Mouse (Mus musculus): Measurements from ENCODE around the gene D230025D16Rik. TPM values are rescaled to one million over a fixed set of nuclear protein-coding genes. Genes with fewer than 3 reads are reported as not detected.

D230025D16Rik gene
- polyA plus RNA-seq, 1 experiment from 2014 or later = 35.7 TPM

- H3K4me2 ChIP-seq (ENCODE audit: low read depth, low read length) = no peak overlapping the region
- no peak overlapping the region for H3K4me3 ChIP-seq (ENCODE audit: low read depth, low read length)
- H3K27ac ChIP-seq (ENCODE audit: low read depth, low read length) = no peak overlapping the region
- H3K36me3 ChIP-seq (ENCODE audit: control insufficient read depth, insufficient read depth, low read length) = no peaks in the 10 kb centered on the region
- peaks cover 65% of the 10 kb centered on the region for H3K27me3 ChIP-seq (ENCODE audit: control insufficient read depth, insufficient read depth, low read length)
- no peak overlapping the region for H3K9ac ChIP-seq (replicated peaks; ENCODE audit: low read depth, low read length)
- WGBS = 41% methylated on average over 16 of the region's 16 CpGs
- H3K4me1 ChIP-seq (ENCODE audit: control insufficient read depth, insufficient read depth, low read length) = peaks cover 3% of the 10 kb centered on the region; the same call in 1 of the 2 replicates
- no peaks in the 10 kb centered on the region for H3K9me3 ChIP-seq (ENCODE audit: control insufficient read depth, low read length)
- ATAC-seq (ENCODE audit: low read depth) = no peak
These were observed 38.4 kb downstream of the D230025D16Rik start for GRCm38 (mm10) chr8:105263244-105263912.

GRCm38 (mm10) chr8:105264024-105264982, 39.4 kb downstream of the D230025D16Rik start, which contains the start of the genes Tradd and Fbxl8:
Gene Tradd (minus strand): TSS chr8:105264609.
Gene Fbxl8 (plus strand): TSS chr8:105264648.
- peaks cover 9% of the 10 kb centered on the region; the same call in 1 of the 2 replicates for H3K4me1 ChIP-seq (ENCODE audit: control insufficient read depth, insufficient read depth, low read length)
- 1% methylated on average over 54 of the region's 54 CpGs for WGBS
- H3K27ac ChIP-seq (ENCODE audit: low read depth, low read length) = no peak within 1 kb of the TSS
- H3K9me3 ChIP-seq (ENCODE audit: control insufficient read depth, low read length) = no peaks in the 10 kb centered on the region
- H3K27me3 ChIP-seq (ENCODE audit: control insufficient read depth, insufficient read depth, low read length) = peaks cover 58% of the 10 kb centered on the region
- H3K36me3 ChIP-seq (ENCODE audit: control insufficient read depth, insufficient read depth, low read length) = no peaks in the 10 kb centered on the region
- H3K9ac ChIP-seq (replicated peaks; ENCODE audit: low read depth, low read length) = peak within 1 kb of the TSS; percentile 54
- H3K4me3 ChIP-seq (ENCODE audit: low read depth, low read length) = peak within 1 kb of the TSS; percentile 62
- ATAC-seq (ENCODE audit: low read depth) = peak; percentile 13; the same call in 1 of the 2 replicates
- H3K4me2 ChIP-seq (ENCODE audit: low read depth, low read length) = peak within 1 kb of the TSS; percentile 80

- H3K4me1 ChIP-seq (ENCODE audit: control insufficient read depth, insufficient read depth, low read length) = peaks cover 11% of the 10 kb centered on the region
- H3K27ac ChIP-seq (ENCODE audit: low read depth, low read length) = no peak overlapping the region
- no peaks in the 10 kb centered on the region for H3K9me3 ChIP-seq (ENCODE audit: control insufficient read depth, low read length)
- H3K36me3 ChIP-seq (ENCODE audit: control insufficient read depth, insufficient read depth, low read length) = no peaks in the 10 kb centered on the region
- H3K4me3 ChIP-seq (ENCODE audit: low read depth, low read length) = peak overlapping the region; percentile 62; the same call in 1 of the 2 replicates
- H3K4me2 ChIP-seq (ENCODE audit: low read depth, low read length) = peak overlapping the region; percentile 80; the same call in 1 of the 2 replicates
- H3K27me3 ChIP-seq (ENCODE audit: control insufficient read depth, insufficient read depth, low read length) = peaks cover 58% of the 10 kb centered on the region
- no peak for ATAC-seq (ENCODE audit: low read depth)
- H3K9ac ChIP-seq (replicated peaks; ENCODE audit: low read depth, low read length) = no peak overlapping the region
- WGBS = 6% methylated on average over 10 of the region's 10 CpGs
These were observed 40.2 kb downstream of the D230025D16Rik start for GRCm38 (mm10) chr8:105265128-105265527.

- peaks cover 59% of the 10 kb centered on the region for H3K27me3 ChIP-seq (ENCODE audit: control insufficient read depth, insufficient read depth, low read length)
- WGBS = 11% methylated on average over 13 of the region's 13 CpGs
- H3K27ac ChIP-seq (ENCODE audit: low read depth, low read length) = no peak overlapping the region
- no peak overlapping the region for H3K9ac ChIP-seq (replicated peaks; ENCODE audit: low read depth, low read length)
- H3K36me3 ChIP-seq (ENCODE audit: control insufficient read depth, insufficient read depth, low read length) = no peaks in the 10 kb centered on the region
- no peak for ATAC-seq (ENCODE audit: low read depth)
- peaks cover 11% of the 10 kb centered on the region for H3K4me1 ChIP-seq (ENCODE audit: control insufficient read depth, insufficient read depth, low read length)
- H3K4me2 ChIP-seq (ENCODE audit: low read depth, low read length) = no peak overlapping the region
- H3K9me3 ChIP-seq (ENCODE audit: control insufficient read depth, low read length) = no peaks in the 10 kb centered on the region
- no peak overlapping the region for H3K4me3 ChIP-seq (ENCODE audit: low read depth, low read length)
These were observed 41.8 kb downstream of the D230025D16Rik start for GRCm38 (mm10) chr8:105266775-105267174.

- H3K4me2 ChIP-seq (ENCODE audit: low read depth, low read length) = peak overlapping the region; percentile 79
- 0 out of 2 replicates have a peak overlapping the region, but pooled peaks have one; percentile 22 for H3K27ac ChIP-seq (ENCODE audit: low read depth, low read length)
- no peaks in the 10 kb centered on the region for H3K9me3 ChIP-seq (ENCODE audit: control insufficient read depth, low read length)
- H3K36me3 ChIP-seq (ENCODE audit: control insufficient read depth, insufficient read depth, low read length) = no peaks in the 10 kb centered on the region
- peak overlapping the region; percentile 43 for H3K9ac ChIP-seq (replicated peaks; ENCODE audit: low read depth, low read length)
- ATAC-seq (ENCODE audit: low read depth) = peak; percentile 87
- under 1% methylated on average over 65 of the region's 65 CpGs for WGBS
- peaks cover 63% of the 10 kb centered on the region for H3K27me3 ChIP-seq (ENCODE audit: control insufficient read depth, insufficient read depth, low read length)
- H3K4me1 ChIP-seq (ENCODE audit: control insufficient read depth, insufficient read depth, low read length) = peaks cover 11% of the 10 kb centered on the region
- peak overlapping the region; percentile 39 for H3K4me3 ChIP-seq (ENCODE audit: low read depth, low read length)
These were observed 43.6 kb downstream of the D230025D16Rik start for GRCm38 (mm10) chr8:105268342-105269074.

GRCm38 (mm10) chr8:105269075-105269458, 44.1 kb downstream of the D230025D16Rik start:
- Histone ChIP-seq H3K4me1 (ENCODE audit: control insufficient read depth, insufficient read depth, low read length) (peaks cover 11% of the 10 kb centered on the region), H3K9ac (replicated peaks; ENCODE audit: low read depth, low read length) (peak overlapping the region; percentile 43), H3K27ac (ENCODE audit: low read depth, low read length) (no peak overlapping the region), H3K9me3 (ENCODE audit: control insufficient read depth, low read length) (no peaks in the 10 kb centered on the region), H3K36me3 (ENCODE audit: control insufficient read depth, insufficient read depth, low read length) (no peaks in the 10 kb centered on the region), H3K4me2 (ENCODE audit: low read depth, low read length) (peak overlapping the region; percentile 79), H3K27me3 (ENCODE audit: control insufficient read depth, insufficient read depth, low read length) (peaks cover 65% of the 10 kb centered on the region), H3K4me3 (ENCODE audit: low read depth, low read length) (peak overlapping the region; percentile 39)
- peak; percentile 22; the same call in 1 of the 2 replicates for ATAC-seq (ENCODE audit: low read depth)
- under 1% methylated on average over 10 of the region's 10 CpGs for WGBS

GRCm38 (mm10) chr8:105269461-105269947, 44.6 kb downstream of the D230025D16Rik start, which contains the start of gene Hsf4:
Gene Hsf4 (plus strand): TSS chr8:105269801.
- under 1% methylated on average over 42 of the region's 42 CpGs for WGBS
- Histone ChIP-seq H3K4me3 (ENCODE audit: low read depth, low read length) (peak within 1 kb of the TSS; percentile 39), H3K27me3 (ENCODE audit: control insufficient read depth, insufficient read depth, low read length) (peaks cover 69% of the 10 kb centered on the region), H3K9me3 (ENCODE audit: control insufficient read depth, low read length) (no peaks in the 10 kb centered on the region), H3K4me1 (ENCODE audit: control insufficient read depth, insufficient read depth, low read length) (peaks cover 11% of the 10 kb centered on the region), H3K36me3 (ENCODE audit: control insufficient read depth, insufficient read depth, low read length) (no peaks in the 10 kb centered on the region), H3K27ac (ENCODE audit: low read depth, low read length) (no peak within 1 kb of the TSS), H3K4me2 (ENCODE audit: low read depth, low read length) (peak within 1 kb of the TSS; percentile 79), H3K9ac (replicated peaks; ENCODE audit: low read depth, low read length) (peak within 1 kb of the TSS; percentile 43)
- ATAC-seq (ENCODE audit: low read depth) = no peak; the same call in 1 of the 2 replicates

Data from neural tube, embryonic 14.5 days (tissue).